Mouse (Mus musculus) CD4-positive naive resting alpha-beta T cell, adult 76 days (primary cell): ENCODE results near the gene Ubqln4. TPM values are rescaled to one million over a fixed set of nuclear protein-coding genes. Genes with fewer than 3 reads are reported as not detected.

ENCODE experiments used
- total RNA-seq: library from RNA; stranded (reverse); gene quantifications from one replicate; pipeline ENCODE4 v1.2.4, GENCODE M21; 2023

The Ubqln4 gene
- 48.9 TPM for total RNA-seq

GRCm38 (mm10) chr3:88553525-88553879 lies at the start of gene Ubqln4:
TSS of gene Ubqln4 (plus strand) at chr3:88553758.

GRCm38 (mm10) chr3:88509692-88510420 lies 43.7 kb upstream of the Ubqln4 start, which contains the start of gene Lmna:
TSS of gene Lmna (minus strand) at chr3:88509956.

GRCm38 (mm10) chr3:88532299-88532674 lies 21.3 kb upstream of the Ubqln4 start, which contains the start of gene Mex3a:
TSS of gene Mex3a (plus strand) at chr3:88532395.

GRCm38 (mm10) chr3:88548180-88548917 lies 5.2 kb upstream of the Ubqln4 start, which contains the start of gene Rab25:
TSS of gene Rab25 (minus strand) at chr3:88548300.

GRCm38 (mm10) chr3:88552676-88553524 lies 658 bp upstream of the Ubqln4 start, which contains the start of gene Lamtor2:
TSS of gene Lamtor2 (minus strand) at chr3:88553074.

GRCm38 (mm10) chr3:88575540-88575939 lies 22.0 kb downstream of the Ubqln4 start, which contains the start of gene Ssr2:
TSS of gene Ssr2 (plus strand) at chr3:88575876.

GRCm38 (mm10) chr3:88605666-88606065 lies 52.1 kb downstream of the Ubqln4 start, which contains the start of gene Arhgef2:
TSS of gene Arhgef2 (plus strand) at chr3:88605966.

Other genes starting within 250 kb of the Ubqln4 start
- gene Glmp, start 228.7 kb upstream of the Ubqln4 start, total RNA-seq = 96.6 TPM
- gene Tmem79, start 217.6 kb upstream of the Ubqln4 start, total RNA-seq = 0.62 TPM
- 131 TPM for gene Smg5, start 217.5 kb upstream of the Ubqln4 start, total RNA-seq
- not detected for gene Paqr6, start 189.2 kb upstream of the Ubqln4 start, total RNA-seq
- gene Bglap3, start 181.0 kb upstream of the Ubqln4 start, total RNA-seq = not detected
- gene Bglap2, start 175.1 kb upstream of the Ubqln4 start, total RNA-seq = not detected
- gene Bglap, start 169.3 kb upstream of the Ubqln4 start, total RNA-seq = not detected
- gene Pmf1, start 143.4 kb upstream of the Ubqln4 start, total RNA-seq = 49.6 TPM
- 17.2 TPM for gene Slc25a44, start 128.6 kb upstream of the Ubqln4 start, total RNA-seq
- 87.3 TPM for gene Sema4a, start 92.6 kb upstream of the Ubqln4 start, total RNA-seq
- 33.3 TPM for gene Lmna, start 43.8 kb upstream of the Ubqln4 start, total RNA-seq
- gene Mex3a, start 21.4 kb upstream of the Ubqln4 start, total RNA-seq = 2.3 TPM
- not detected for gene Rab25, start 5.5 kb upstream of the Ubqln4 start, total RNA-seq
- gene Lamtor2, start 684 bp upstream of the Ubqln4 start, total RNA-seq = 60.5 TPM
- gene Ssr2, start 22.1 kb downstream of the Ubqln4 start, total RNA-seq = 61.2 TPM
- gene Arhgef2, start 52.2 kb downstream of the Ubqln4 start, total RNA-seq = 137 TPM
- not detected for gene Rxfp4, start 99.4 kb downstream of the Ubqln4 start, total RNA-seq
- gene Khdc4, start 132.0 kb downstream of the Ubqln4 start, total RNA-seq = 112 TPM
- 30.9 TPM for gene Rit1, start 163.1 kb downstream of the Ubqln4 start, total RNA-seq
- 6.2 TPM for gene Syt11, start 221.4 kb downstream of the Ubqln4 start, total RNA-seq